Mouse (Mus musculus): ENCODE measurements around the gene Tns1. TPM values are rescaled to one million over a fixed set of nuclear protein-coding genes. Genes with fewer than 3 reads are reported as not detected.

Gene Tns1
- polyA plus RNA-seq, 1 experiment from 2014 or later: 44.4 TPM

GRCm38 (mm10) chr1:73942243-73942642 lies 182.0 kb downstream of the Tns1 start:
- no peak overlapping the region for H3K4me2 ChIP-seq (replicated peaks)
- H3K9ac ChIP-seq: no peak overlapping the region
- peak overlapping the region; percentile 79 for H3K27ac ChIP-seq
- H3K4me3 ChIP-seq: no peak overlapping the region
- H3K9me3 ChIP-seq: no peaks in the 10 kb centered on the region
- H3K27me3 ChIP-seq: no peaks in the 10 kb centered on the region
- ATAC-seq (ENCODE audit: low FRiP score, low read depth): peak; percentile 75; the same call in 1 of the 2 replicates
- H3K36me3 ChIP-seq: peaks cover 43% of the 10 kb centered on the region
- H3K4me1 ChIP-seq: peaks cover 37% of the 10 kb centered on the region
- WGBS: 34% methylated on average over 2 of the region's 2 CpGs

- Histone ChIP-seq H3K4me1 (peaks cover 37% of the 10 kb centered on the region), H3K27me3 (no peaks in the 10 kb centered on the region), H3K36me3 (peaks cover 49% of the 10 kb centered on the region), H3K4me2 (replicated peaks) (no peak overlapping the region), H3K4me3 (no peak overlapping the region), H3K9me3 (no peaks in the 10 kb centered on the region), H3K27ac (peak overlapping the region; percentile 79; the same call in 1 of the 2 replicates), H3K9ac (no peak overlapping the region)
- WGBS: 78% methylated on average over 9 of the region's 9 CpGs
- no peak for ATAC-seq (ENCODE audit: low FRiP score, low read depth)
Observed at GRCm38 (mm10) chr1:73941697-73942096, 182.6 kb downstream of the Tns1 start.

- ATAC-seq (ENCODE audit: low FRiP score, low read depth): no peak
- no peak overlapping the region for H3K27ac ChIP-seq
- WGBS: 86% methylated on average over 9 of the region's 9 CpGs
- peaks cover 37% of the 10 kb centered on the region for H3K4me1 ChIP-seq
- H3K9ac ChIP-seq: no peak overlapping the region
- H3K4me3 ChIP-seq: no peak overlapping the region
- no peaks in the 10 kb centered on the region for H3K9me3 ChIP-seq
- H3K27me3 ChIP-seq: no peaks in the 10 kb centered on the region
- H3K36me3 ChIP-seq: peaks cover 59% of the 10 kb centered on the region
- H3K4me2 ChIP-seq (replicated peaks): no peak overlapping the region
Observed at GRCm38 (mm10) chr1:73940491-73941204, 183.6 kb downstream of the Tns1 start.

GRCm38 (mm10) chr1:73938597-73938996 lies 185.7 kb downstream of the Tns1 start:
- Histone ChIP-seq H3K4me1 (peaks cover 20% of the 10 kb centered on the region), H3K9ac (no peak overlapping the region), H3K9me3 (no peaks in the 10 kb centered on the region), H3K27me3 (no peaks in the 10 kb centered on the region), H3K27ac (no peak overlapping the region), H3K36me3 (peaks cover 73% of the 10 kb centered on the region), H3K4me2 (replicated peaks) (no peak overlapping the region), H3K4me3 (no peak overlapping the region)
- no peak for ATAC-seq (ENCODE audit: low FRiP score, low read depth)
- WGBS: 76% methylated on average over 10 of the region's 10 CpGs

GRCm38 (mm10) chr1:73937805-73938204 lies 186.4 kb downstream of the Tns1 start:
- H3K27me3 ChIP-seq: no peaks in the 10 kb centered on the region
- no peak overlapping the region for H3K4me3 ChIP-seq
- H3K9ac ChIP-seq: no peak overlapping the region
- WGBS: 76% methylated on average over 6 of the region's 6 CpGs
- no peak for ATAC-seq (ENCODE audit: low FRiP score, low read depth)
- H3K27ac ChIP-seq: no peak overlapping the region
- H3K36me3 ChIP-seq: peaks cover 76% of the 10 kb centered on the region
- no peak overlapping the region for H3K4me2 ChIP-seq (replicated peaks)
- H3K4me1 ChIP-seq: peaks cover 12% of the 10 kb centered on the region
- H3K9me3 ChIP-seq: no peaks in the 10 kb centered on the region

GRCm38 (mm10) chr1:73936537-73936936 lies 187.7 kb downstream of the Tns1 start:
- no peak for ATAC-seq (ENCODE audit: low FRiP score, low read depth)
- H3K9me3 ChIP-seq: no peaks in the 10 kb centered on the region
- H3K4me3 ChIP-seq: no peak overlapping the region
- 75% methylated on average over 3 of the region's 3 CpGs for WGBS
- no peaks in the 10 kb centered on the region for H3K27me3 ChIP-seq
- H3K27ac ChIP-seq: no peak overlapping the region
- H3K36me3 ChIP-seq: peaks cover 70% of the 10 kb centered on the region
- no peaks in the 10 kb centered on the region for H3K4me1 ChIP-seq
- no peak overlapping the region for H3K9ac ChIP-seq
- no peak overlapping the region for H3K4me2 ChIP-seq (replicated peaks)

GRCm38 (mm10) chr1:73935442-73936080 lies 188.7 kb downstream of the Tns1 start:
- H3K4me2 ChIP-seq (replicated peaks): no peak overlapping the region
- H3K9ac ChIP-seq: no peak overlapping the region
- 68% methylated on average over 4 of the region's 4 CpGs for WGBS
- no peaks in the 10 kb centered on the region for H3K9me3 ChIP-seq
- H3K4me3 ChIP-seq: no peak overlapping the region
- ATAC-seq (ENCODE audit: low FRiP score, low read depth): no peak
- no peak overlapping the region for H3K27ac ChIP-seq
- no peaks in the 10 kb centered on the region for H3K4me1 ChIP-seq
- peaks cover 60% of the 10 kb centered on the region for H3K36me3 ChIP-seq
- H3K27me3 ChIP-seq: no peaks in the 10 kb centered on the region

GRCm38 (mm10) chr1:73933146-73933490 lies 191.1 kb downstream of the Tns1 start:
- ATAC-seq (ENCODE audit: low FRiP score, low read depth): no peak
- no peak overlapping the region for H3K4me3 ChIP-seq
- no peaks in the 10 kb centered on the region for H3K4me1 ChIP-seq
- no peak overlapping the region; the same call in 1 of the 2 replicates for H3K27ac ChIP-seq
- no peak overlapping the region for H3K4me2 ChIP-seq (replicated peaks)
- no peaks in the 10 kb centered on the region for H3K27me3 ChIP-seq
- 80% methylated on average over 5 of the region's 5 CpGs for WGBS
- no peak overlapping the region for H3K9ac ChIP-seq
- peaks cover 63% of the 10 kb centered on the region for H3K36me3 ChIP-seq
- no peaks in the 10 kb centered on the region for H3K9me3 ChIP-seq

GRCm38 (mm10) chr1:73932421-73933145 lies 191.7 kb downstream of the Tns1 start:
- Histone ChIP-seq H3K27me3 (no peaks in the 10 kb centered on the region), H3K4me1 (no peaks in the 10 kb centered on the region), H3K36me3 (peaks cover 63% of the 10 kb centered on the region), H3K9me3 (no peaks in the 10 kb centered on the region), H3K4me3 (no peak overlapping the region), H3K4me2 (replicated peaks) (no peak overlapping the region), H3K9ac (no peak overlapping the region), H3K27ac (no peak overlapping the region; the same call in 1 of the 2 replicates)
- ATAC-seq (ENCODE audit: low FRiP score, low read depth): no peak
- 79% methylated on average over 10 of the region's 10 CpGs for WGBS

GRCm38 (mm10) chr1:73931851-73932250 lies 192.4 kb downstream of the Tns1 start:
- H3K27ac ChIP-seq: no peak overlapping the region
- H3K9ac ChIP-seq: no peak overlapping the region
- peaks cover 63% of the 10 kb centered on the region for H3K36me3 ChIP-seq

GRCm38 (mm10) chr1:73930411-73931134 lies 193.7 kb downstream of the Tns1 start:
- H3K4me3 ChIP-seq: no peak overlapping the region
- no peaks in the 10 kb centered on the region for H3K9me3 ChIP-seq
- H3K27me3 ChIP-seq: no peaks in the 10 kb centered on the region
- no peak overlapping the region for H3K27ac ChIP-seq
- H3K4me1 ChIP-seq: no peaks in the 10 kb centered on the region
- peaks cover 64% of the 10 kb centered on the region for H3K36me3 ChIP-seq
- no peak overlapping the region for H3K9ac ChIP-seq
- 79% methylated on average over 8 of the region's 8 CpGs for WGBS
- ATAC-seq (ENCODE audit: low FRiP score, low read depth): no peak
- H3K4me2 ChIP-seq (replicated peaks): no peak overlapping the region

More at GRCm38 (mm10) chr1:73931851-73932250, 192.4 kb downstream of the Tns1 start:
- no peaks in the 10 kb centered on the region for H3K4me1 ChIP-seq
- H3K4me3 ChIP-seq: no peak overlapping the region
- 75% methylated on average over 5 of the region's 5 CpGs for WGBS
- H3K4me2 ChIP-seq (replicated peaks): no peak overlapping the region
- H3K27me3 ChIP-seq: no peaks in the 10 kb centered on the region
- no peak for ATAC-seq (ENCODE audit: low FRiP score, low read depth)
- no peaks in the 10 kb centered on the region for H3K9me3 ChIP-seq

- Histone ChIP-seq H3K36me3 (peaks cover 64% of the 10 kb centered on the region), H3K27ac (no peak overlapping the region), H3K9ac (no peak overlapping the region), H3K4me3 (no peak overlapping the region), H3K4me2 (replicated peaks) (no peak overlapping the region), H3K4me1 (no peaks in the 10 kb centered on the region), H3K27me3 (no peaks in the 10 kb centered on the region), H3K9me3 (no peaks in the 10 kb centered on the region)
- 86% methylated on average over 5 of the region's 5 CpGs for WGBS
- no peak for ATAC-seq (ENCODE audit: low FRiP score, low read depth)
Observed at GRCm38 (mm10) chr1:73929952-73930329, 194.3 kb downstream of the Tns1 start.

All from limb, embryonic 13.5 days (tissue).